Mouse (Mus musculus) adrenal gland, postnatal 14 days (tissue): ENCODE data around the gene Mlxipl. TPM values are rescaled to one million over a fixed set of nuclear protein-coding genes. Genes with fewer than 3 reads are reported as not detected.

Experiments used
- DNase-seq: peaks from one replicate; pipeline ENCODE4 v3.0.0; 2021; ENCODE audit warnings: mixed read lengths
- total RNA-seq: library from RNA; stranded (reverse); gene quantifications from 2 replicates; pipeline ENCODE4 v1.2.3, GENCODE M21; 2021

Gene Mlxipl
- total RNA-seq, 1 experiment from 2014 or later = 80.7 TPM

- DNase-seq = peak; percentile 73
These were observed 95.9 kb downstream of the Mlxipl start for GRCm38 (mm10) chr5:135185596-135185995.

GRCm38 (mm10) chr5:135186231-135186620 is 96.5 kb downstream of the Mlxipl start:
- DNase-seq = no peak

- peak; percentile 99 for DNase-seq
These were observed 97.1 kb downstream of the Mlxipl start, which contains the start of gene Baz1b for GRCm38 (mm10) chr5:135186621-135187348. Gene Baz1b (plus strand): TSS chr5:135187264.

GRCm38 (mm10) chr5:135187349-135188213 is 97.9 kb downstream of the Mlxipl start:
- DNase-seq = peak; percentile 59

Other genes starting within 250 kb of the Mlxipl start
- not detected in 2 replicates for gene Tmem270, start 183.2 kb upstream of the Mlxipl start, total RNA-seq
- gene Cldn13, start 174.4 kb upstream of the Mlxipl start, total RNA-seq = 0.60 and 3.7 TPM in 2 replicates
- gene Mettl27, start 157.5 kb upstream of the Mlxipl start, total RNA-seq = 24.5 and 28.5 TPM in 2 replicates
- not detected in 2 replicates for gene Cldn4, start 143.0 kb upstream of the Mlxipl start, total RNA-seq
- gene Cldn3, start 103.7 kb upstream of the Mlxipl start, total RNA-seq = 0.90 and 9.0 TPM in 2 replicates
- 66.7 and 68.5 TPM in 2 replicates for gene Abhd11, start 80.7 kb upstream of the Mlxipl start, total RNA-seq
- 5.9 and 10.9 TPM in 2 replicates for gene Stx1a, start 66.4 kb upstream of the Mlxipl start, total RNA-seq
- gene Dnajc30, start 25.7 kb upstream of the Mlxipl start, total RNA-seq = 24.5 and 26.2 TPM in 2 replicates
- 45.6 and 51.3 TPM in 2 replicates for gene Bud23, start 24.9 kb upstream of the Mlxipl start, total RNA-seq
- 2.2 and 3.5 TPM in 2 replicates for gene Vps37d, start 11.6 kb upstream of the Mlxipl start, total RNA-seq
- gene Tbl2, start 59.8 kb downstream of the Mlxipl start, total RNA-seq = 26.5 and 26.6 TPM in 2 replicates
- 53.3 and 57.9 TPM in 2 replicates for gene Bcl7b, start 78.4 kb downstream of the Mlxipl start, total RNA-seq
- 84.6 and 87.4 TPM in 2 replicates for gene Baz1b, start 97.4 kb downstream of the Mlxipl start, total RNA-seq
- gene Fzd9, start 161.3 kb downstream of the Mlxipl start, total RNA-seq = 2.7 and 3.0 TPM in 2 replicates